ENCODE assay signal across 24 mouse cellular contexts in genomic region chr17:86523374-86523773, GRCm38 (mm10). TPM values are rescaled to one million over a fixed set of nuclear protein-coding genes. Genes with fewer than 3 reads are reported as not detected.
DNase-seq lines count a peak whose midpoint lies in the region; ATAC-seq and TF ChIP-seq lines count a peak whose summit lies in the region.
"Had no signal": no experiment of that assay in that cellular context is flagged by ENCODE, and none has a peak within 500 bp of the region (broad histone marks: within the 10 kb centered on the region; RNA-seq: fewer than 3 reads in every experiment).

No protein-coding gene starts in this region.

- DNase-seq in lung, adult 18-20 months, result peak; percentile 42 to 59
- no peak for DNase-seq in lung, adult 2 months
- DNase-seq in 3T3-L1 (ENCODE audit: low read depth, low spot score), result peak; percentile 26
- DNase-seq in NIH3T3 (ENCODE audit: low read depth), result peak; percentile 17
- DNase-seq in heart, postnatal 36 days, result no peak
- DNase-seq: adrenal gland, adult 8-10 months; adrenal gland, postnatal 36 days; B cell, adult 2 months; cerebellum, adult 2 months; cerebellum, postnatal 10 days; embryo, embryonic 11 days; gastrocnemius, postnatal 36 days; heart, adult 11 months; heart, postnatal 4 days had no signal

- TF ChIP-seq POLR2A in lung, adult 2 months (IDR thresholded peaks at IDR 0.05; ENCODE audit: borderline replicate concordance, extremely low read depth, low read depth, low read length), result no peak
- TF ChIP-seq POLR2A in small intestine, adult 2 months (IDR thresholded peaks at IDR 0.05; ENCODE audit: low read depth, low read length), result no peak

- no peaks in the 10 kb centered on the region for H3K36me3 ChIP-seq in small intestine, adult 2 months (ENCODE audit: control insufficient read depth, insufficient read depth, low read length)
- H3K36me3 ChIP-seq: embryonic facial prominence, embryonic 15.5 days; forebrain, embryonic 15.5 days; G1E; hindbrain, embryonic 12.5 days had no signal

- H3K4me1 ChIP-seq in lung, adult 2 months (ENCODE audit: control insufficient read depth, insufficient read depth, low read length), result peaks cover 7% of the 10 kb centered on the region
- peaks cover 22% of the 10 kb centered on the region for H3K4me1 ChIP-seq in small intestine, adult 2 months (ENCODE audit: control insufficient read depth, insufficient read depth, insufficient read length, low read length)
- H3K4me1 ChIP-seq: embryonic facial prominence, embryonic 15.5 days; forebrain, embryonic 15.5 days; hindbrain, embryonic 12.5 days had no signal

- peak overlapping the region; percentile 89 for H3K27ac ChIP-seq in small intestine, adult 2 months (ENCODE audit: insufficient read depth, low read depth, low read length)
- H3K27ac ChIP-seq: embryonic facial prominence, embryonic 15.5 days; forebrain, embryonic 15.5 days; heart, embryonic 13.5 days; hindbrain, embryonic 12.5 days had no signal

- TF ChIP-seq CTCF in lung, adult 2 months (IDR thresholded peaks at IDR 0.05; ENCODE audit: insufficient read depth, low read length), result no peak
- TF ChIP-seq CTCF in small intestine, adult 2 months (IDR thresholded peaks at IDR 0.05; ENCODE audit: extremely low read depth, insufficient read length, insufficient replicate concordance, low read depth, low read length), result no peak

- 54% methylated on average over 3 of the region's 3 CpGs for WGBS in lung, adult 2 months
- 62% methylated on average over 3 of the region's 3 CpGs for WGBS in small intestine, adult 2 months

- H3K27me3 ChIP-seq in small intestine, adult 2 months (ENCODE audit: control insufficient read depth, insufficient read depth, low read length), result no peaks in the 10 kb centered on the region
- H3K27me3 ChIP-seq: embryonic facial prominence, embryonic 15.5 days; forebrain, embryonic 15.5 days; heart, embryonic 13.5 days; hindbrain, embryonic 12.5 days had no signal

- intact Hi-C loops in heart, postnatal 36 days (cut with DNase I), result no loop called here

- H3K4me3 ChIP-seq in lung, adult 2 months (replicated peaks; ENCODE audit: extremely low read depth, low read depth, low read length), result no peak overlapping the region
- no peak overlapping the region for H3K4me3 ChIP-seq in small intestine, adult 2 months (ENCODE audit: low read depth, low read length)
- H3K4me3 ChIP-seq: embryonic facial prominence, embryonic 15.5 days; forebrain, embryonic 15.5 days; heart, embryonic 13.5 days; hindbrain, embryonic 12.5 days had no signal

- ATAC-seq in inflammation-experienced regulatory T-cells, adult 6 months, result no peak
- ATAC-seq: CD4-positive, CD25-positive, alpha-beta regulatory T cell, adult 4 months; forebrain, embryonic 15.5 days; hindbrain, embryonic 16.5 days had no signal

RNA-seq across cellular contexts. Expression of gene Gm10309, which starts 18.3 kb away (rescaled TPM):
- polyA plus RNA-seq in lung, adult 2 months (2012; rRNA removed), result 0.30 and 0.37 TPM in 2 replicates
- 0.05 TPM in 1 of 2 replicates, not detected in the other for polyA plus RNA-seq in small intestine, adult 2 months (2012; rRNA removed)
- polyA plus RNA-seq in inflammation-experienced regulatory T-cells, adult 6 months (2017; shearing (Covaris generic)), result 1 to 10 TPM in 2 of 3 experiments, under 1 TPM in 1; 0.35 to 1.3 (median 1.1) TPM
- total RNA-seq in heart, postnatal 36 days (2021), result under 1 TPM in 1 of 2 experiments, not detected in 1; 0.16 TPM
- total RNA-seq: adrenal gland, postnatal 36 days; common myeloid progenitor, adult 5-6 weeks; gastrocnemius, postnatal 36 days had no signal
- polyA plus RNA-seq: cerebellum, adult 2 months; G1E had no signal

Comparison
In these comparisons a context has a peak if more than half of its experiments do, and no peak if none do; other contexts are left out.
1. DNase-seq: peak in lung, adult 18-20 months (2 of 2), 3T3-L1 (single experiment) and NIH3T3 (single experiment); none in lung, adult 2 months (single experiment) and heart, postnatal 36 days (0 of 2).